Mouse (Mus musculus) midbrain, postnatal 0 days (tissue): ENCODE results near the gene Phyh. TPM values are rescaled to one million over a fixed set of nuclear protein-coding genes. Genes with fewer than 3 reads are reported as not detected.

Source experiments
- ATAC-seq: fragments of 200-750 bp; cut with Nextera tagmentation; 2 replicates; pipeline ENCODE4 v1.8.0; 2017; ENCODE audit warnings: moderate number of reproducible peaks, mild to moderate bottlenecking, moderate TSS enrichment, moderate library complexity; ENCODE audit not compliant: low FRiP score
- DNase-seq: peaks from one replicate; pipeline ENCODE4 v3.0.0-alpha.2; 2015; ENCODE audit warnings: low spot score
- H3K27ac ChIP-seq: fragments of 300-500 bp; sonication (generic); 2 replicates; pipeline ENCODE4 v1.5.1; 2014; ENCODE audit warnings: low read depth, mild to moderate bottlenecking, low read length, mixed read lengths
- H3K27me3 ChIP-seq: fragments of 300-500 bp; sonication (generic); 2 replicates; pipeline ENCODE4 v1.6.1; 2014; ENCODE audit warnings: low read length, control low read depth, mixed read lengths; ENCODE audit not compliant: insufficient read depth
- H3K36me3 ChIP-seq: fragments of 300-500 bp; sonication (generic); 2 replicates; pipeline ENCODE4 v1.6.1; 2014; ENCODE audit warnings: low read length, control low read depth, mixed read lengths; ENCODE audit not compliant: insufficient read depth
- H3K4me1 ChIP-seq: fragments of 300-500 bp; sonication (generic); 2 replicates; pipeline ENCODE4 v1.6.1; 2014; ENCODE audit warnings: mild to moderate bottlenecking, control low read depth, antibody characterized with exemption, low read length, mixed read lengths; ENCODE audit not compliant: insufficient read depth
- H3K4me2 ChIP-seq: fragments of 300-500 bp; sonication (generic); 2 replicates; pipeline ENCODE4 v1.6.1; 2014; ENCODE audit warnings: low read depth, mild to moderate bottlenecking, low read length, mixed read lengths; ENCODE audit not compliant: poor library complexity, severe bottlenecking
- H3K4me3 ChIP-seq: fragments of 300-500 bp; sonication (generic); 2 replicates; pipeline ENCODE4 v1.5.1; 2014; ENCODE audit warnings: low read depth, mild to moderate bottlenecking, low read length, moderate library complexity
- H3K9ac ChIP-seq: fragments of 300-500 bp; sonication (generic); replicated peaks from 2 replicates; pipeline ENCODE4 v1.6.1; 2014; ENCODE audit warnings: mild to moderate bottlenecking, low read length, moderate library complexity, mixed read lengths; ENCODE audit not compliant: poor library complexity, severe bottlenecking
- H3K9me3 ChIP-seq: fragments of 300-500 bp; sonication (generic); 2 replicates; pipeline ENCODE4 v1.6.1; 2016; ENCODE audit warnings: low read length, control low read depth
- CTCF ChIP-seq: IDR thresholded peaks from 2 replicates; pipeline ENCODE4 v1.5.1; 2016; ENCODE audit warnings: antibody characterized with exemption, mild to moderate bottlenecking
- WGBS: fragments of 180-500 bp; shearing (Covaris S2); extraction: QIAGEN DNeasy Blood & Tissue Kit; methylation state at CpG from one replicate; pipeline ENCODE4 v1.1.7; 2014; 5-methylcytosine and 5-hydroxymethylcytosine counted together
- polyA plus RNA-seq: library from polyadenylated mRNA; unstranded; fragments of >200 nt; fragmentation: Nextera tagmentation; extraction: Ambion mirVana; gene quantifications from 2 replicates; pipeline ENCODE4 v1.2.1, GENCODE M21; 2015
- total RNA-seq: library from RNA; depleted of rRNA; stranded (reverse); fragments of >200 nt; gene quantifications from 2 replicates; pipeline ENCODE4 v1.2.3, GENCODE M21; 2014

The Phyh gene
- total and polyA plus RNA-seq, 2 experiments from 2014 or later: 64.9 to 108 TPM

- Histone ChIP-seq H3K4me3 (no peak overlapping the region), H3K9ac (no peak overlapping the region), H3K4me2 (no peak overlapping the region), H3K27me3 (no peaks in the 10 kb centered on the region), H3K4me1 (no peaks in the 10 kb centered on the region), H3K36me3 (no peaks in the 10 kb centered on the region), H3K9me3 (no peaks in the 10 kb centered on the region), H3K27ac (no peak overlapping the region)
- WGBS: 82% methylated on average over 2 of the region's 2 CpGs
- ATAC-seq (no peak), DNase-seq (no peak)
- no peak for TF ChIP-seq CTCF
Measured at GRCm38 (mm10) chr2:4950986-4951385, 32.2 kb downstream of the Phyh start.

GRCm38 (mm10) chr2:4954216-4954760 lies 35.5 kb downstream of the Phyh start:
- Histone ChIP-seq H3K9ac (no peak overlapping the region), H3K9me3 (no peaks in the 10 kb centered on the region), H3K4me3 (no peak overlapping the region), H3K27ac (no peak overlapping the region), H3K36me3 (no peaks in the 10 kb centered on the region), H3K27me3 (no peaks in the 10 kb centered on the region), H3K4me1 (no peaks in the 10 kb centered on the region), H3K4me2 (no peak overlapping the region)
- no peak for DNase-seq
- ATAC-seq: no peak
- TF ChIP-seq CTCF: no peak
- 82% methylated on average over 6 of the region's 6 CpGs for WGBS

- no peak for TF ChIP-seq CTCF
- Histone ChIP-seq H3K27me3 (no peaks in the 10 kb centered on the region), H3K27ac (no peak overlapping the region), H3K36me3 (no peaks in the 10 kb centered on the region), H3K4me2 (no peak overlapping the region), H3K4me1 (no peaks in the 10 kb centered on the region), H3K9ac (no peak overlapping the region), H3K4me3 (no peak overlapping the region), H3K9me3 (no peaks in the 10 kb centered on the region)
- 94% methylated on average over 12 of the region's 12 CpGs for WGBS
- ATAC-seq (no peak), DNase-seq (no peak)
Measured at GRCm38 (mm10) chr2:4958039-4958438, 39.2 kb downstream of the Phyh start.

DNA sequence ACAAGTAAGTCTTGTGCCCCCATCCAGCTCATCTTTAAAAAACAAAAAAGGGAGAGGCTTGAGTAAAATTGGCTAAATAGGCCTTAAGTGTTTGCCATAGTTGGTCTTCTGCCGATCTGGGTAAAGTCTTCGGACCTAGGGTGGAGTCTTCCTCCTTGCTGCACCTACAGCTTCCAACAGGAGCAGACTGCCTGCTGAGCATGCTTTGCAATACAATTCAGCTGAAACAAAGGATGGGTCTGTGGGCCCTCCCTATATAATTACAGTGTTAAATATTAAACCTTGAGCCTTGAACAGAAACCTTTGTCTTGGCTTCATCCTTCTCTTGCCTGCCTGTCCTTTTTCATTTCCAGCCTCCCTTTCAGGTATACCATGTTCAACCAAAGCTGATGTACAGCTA lies 49.0 kb downstream of the Phyh start:
- no peak overlapping the region for H3K9ac ChIP-seq
- no peaks in the 10 kb centered on the region for H3K9me3 ChIP-seq
- ATAC-seq: no peak
- no peak for TF ChIP-seq CTCF
- no peaks in the 10 kb centered on the region for H3K36me3 ChIP-seq
- no peak overlapping the region for H3K27ac ChIP-seq
- WGBS: 94% methylated on average over 2 of the region's 2 CpGs
- H3K4me2 ChIP-seq: no peak overlapping the region
- H3K4me1 ChIP-seq: no peaks in the 10 kb centered on the region
- H3K4me3 ChIP-seq: no peak overlapping the region
- no peaks in the 10 kb centered on the region for H3K27me3 ChIP-seq
- DNase-seq: no peak

DNA sequence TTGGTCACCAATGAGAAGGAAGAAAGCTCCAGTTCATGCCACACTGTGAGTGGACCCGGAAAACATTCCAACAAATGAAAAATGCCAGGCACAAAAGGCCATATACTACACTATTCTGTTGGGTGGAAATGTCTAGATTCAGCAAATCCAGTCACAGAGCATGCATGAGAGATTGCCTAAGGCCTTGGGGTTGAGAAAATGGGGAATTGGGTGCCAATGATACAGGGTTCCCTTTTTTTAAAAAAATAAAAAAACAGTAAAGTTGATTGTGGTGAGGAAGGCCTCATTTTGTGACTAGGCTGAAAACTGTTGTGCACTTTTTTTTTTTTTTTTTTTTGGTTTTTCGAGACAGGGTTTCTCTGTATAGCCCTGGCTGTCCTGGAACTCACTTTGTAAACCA lies 50.3 kb downstream of the Phyh start:
- no peak for ATAC-seq
- WGBS: 97% methylated on average over 1 of the region's 2 CpGs
- Histone ChIP-seq H3K4me2 (no peak overlapping the region), H3K4me1 (no peaks in the 10 kb centered on the region), H3K27me3 (no peaks in the 10 kb centered on the region), H3K9me3 (no peaks in the 10 kb centered on the region), H3K4me3 (no peak overlapping the region), H3K27ac (no peak overlapping the region), H3K9ac (no peak overlapping the region), H3K36me3 (no peaks in the 10 kb centered on the region)
- no peak for DNase-seq
- no peak for TF ChIP-seq CTCF

- ATAC-seq: no peak
- peak; percentile 45 for DNase-seq
Measured at GRCm38 (mm10) chr2:4975807-4976206, 57.0 kb downstream of the Phyh start, which contains the start of gene Ucma. TSS of gene Ucma (plus strand) at chr2:4976122.

More at GRCm38 (mm10) chr2:4975807-4976206, 57.0 kb downstream of the Phyh start, which contains the start of gene Ucma:
- H3K4me1 ChIP-seq: no peaks in the 10 kb centered on the region
- H3K9me3 ChIP-seq: no peaks in the 10 kb centered on the region
- H3K4me2 ChIP-seq: no peak within 1 kb of the TSS
- no peak for TF ChIP-seq CTCF
- WGBS: 71% methylated on average over 5 of the region's 5 CpGs
- H3K36me3 ChIP-seq: no peaks in the 10 kb centered on the region
- no peak within 1 kb of the TSS for H3K27ac ChIP-seq
- no peak within 1 kb of the TSS for H3K9ac ChIP-seq
- no peaks in the 10 kb centered on the region for H3K27me3 ChIP-seq
- H3K4me3 ChIP-seq: no peak within 1 kb of the TSS
